Mouse (Mus musculus) urinary bladder, adult 18-20 months (tissue): ENCODE measurements around the gene Neu1.
"Not testable (repeated sequence)": the region's sequence is repeated elsewhere in the genome, so short reads cannot be mapped to it uniquely, and the experiment has no call there.

ENCODE experiments used
- DNase-seq, 2 experiments: peaks; one replicate each; pipeline ENCODE4 v3.0.0; 2022; ENCODE audit warnings: low spot score in 2 of 2, mixed read lengths in 2 of 2

The Neu1 gene

DNA sequence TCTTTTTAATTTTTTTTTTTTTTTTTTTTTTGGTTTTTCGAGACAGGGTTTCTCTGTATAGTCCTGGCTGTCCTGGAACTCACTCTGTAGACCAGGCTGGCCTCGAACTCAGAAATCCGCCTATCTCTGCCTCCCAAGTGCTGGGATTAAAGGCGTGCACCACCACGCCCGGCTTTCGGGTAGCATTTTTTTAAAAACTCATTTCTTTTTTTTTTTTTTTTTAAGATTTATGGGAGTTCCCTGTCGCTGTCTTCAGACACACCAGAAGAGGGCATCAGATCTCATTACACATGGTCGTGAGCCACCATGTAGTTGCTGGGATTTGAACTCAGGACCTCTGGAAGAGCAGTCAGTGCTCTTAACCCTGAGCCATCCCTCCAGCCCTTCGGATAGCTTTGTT, 29.1 kb upstream of the Neu1 start:
- not testable (repeated sequence) for DNase-seq

DNA sequence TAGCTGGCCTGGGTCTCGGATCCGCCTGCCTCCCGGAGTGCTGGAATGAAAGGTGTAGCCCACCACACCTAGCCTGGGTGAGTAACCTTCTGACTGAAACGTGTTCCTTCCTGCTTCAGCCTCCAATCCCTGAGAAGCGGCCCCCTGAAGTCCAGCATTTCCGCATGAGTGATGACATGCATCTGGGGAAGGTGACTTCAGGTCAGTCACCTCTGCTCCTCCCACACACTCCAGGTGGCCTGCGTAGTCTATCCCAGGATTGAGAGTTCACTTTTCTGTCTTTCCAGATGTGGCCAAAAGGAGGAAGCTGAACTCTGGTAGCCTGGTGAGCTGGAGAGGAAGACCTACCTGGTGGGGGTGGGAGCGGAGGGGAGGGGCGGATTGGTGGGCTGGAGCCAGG, 28.2 kb upstream of the Neu1 start:
- no peak for DNase-seq

DNA sequence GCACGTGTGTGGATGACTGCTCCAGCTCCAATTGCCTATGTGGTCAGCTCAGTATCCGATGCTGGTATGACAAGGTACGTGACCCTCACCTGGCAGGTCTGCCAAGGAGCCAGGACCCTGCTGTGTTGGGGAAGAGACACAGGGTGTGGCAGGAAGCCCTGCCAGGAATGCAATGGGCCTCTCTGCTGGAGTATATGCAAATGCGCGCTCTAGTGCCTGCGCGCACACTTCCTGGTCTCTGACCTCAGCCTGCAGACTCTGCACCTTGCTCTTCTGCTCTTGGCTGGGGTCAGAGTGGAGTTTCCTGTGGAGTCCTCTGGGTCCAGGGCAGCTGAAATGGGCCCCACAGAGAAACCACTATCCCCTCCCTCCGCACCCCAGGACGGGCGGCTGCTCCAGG, 20.1 kb upstream of the Neu1 start:
- no peak for DNase-seq

DNA sequence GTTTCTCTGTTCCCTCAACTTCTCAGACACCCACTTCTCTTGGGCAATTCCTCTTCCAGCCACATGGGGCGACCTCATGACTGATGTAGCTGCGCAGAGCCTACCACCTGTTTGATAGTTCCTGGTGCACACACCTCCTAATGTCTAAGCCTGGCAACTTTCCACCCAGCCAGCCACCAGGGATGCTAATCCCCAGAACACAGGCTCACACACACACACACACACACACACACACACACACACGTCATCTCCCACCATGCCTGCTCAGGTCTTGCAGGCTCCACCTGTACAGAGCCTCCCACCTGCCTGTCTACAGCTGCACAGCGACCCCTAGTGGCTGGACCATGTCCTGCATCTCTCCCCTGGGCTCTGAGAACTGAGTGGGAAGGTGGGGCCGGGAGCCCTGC, 19.1 kb upstream of the Neu1 start:
- DNase-seq, result peak; percentile 50 to 74

DNA sequence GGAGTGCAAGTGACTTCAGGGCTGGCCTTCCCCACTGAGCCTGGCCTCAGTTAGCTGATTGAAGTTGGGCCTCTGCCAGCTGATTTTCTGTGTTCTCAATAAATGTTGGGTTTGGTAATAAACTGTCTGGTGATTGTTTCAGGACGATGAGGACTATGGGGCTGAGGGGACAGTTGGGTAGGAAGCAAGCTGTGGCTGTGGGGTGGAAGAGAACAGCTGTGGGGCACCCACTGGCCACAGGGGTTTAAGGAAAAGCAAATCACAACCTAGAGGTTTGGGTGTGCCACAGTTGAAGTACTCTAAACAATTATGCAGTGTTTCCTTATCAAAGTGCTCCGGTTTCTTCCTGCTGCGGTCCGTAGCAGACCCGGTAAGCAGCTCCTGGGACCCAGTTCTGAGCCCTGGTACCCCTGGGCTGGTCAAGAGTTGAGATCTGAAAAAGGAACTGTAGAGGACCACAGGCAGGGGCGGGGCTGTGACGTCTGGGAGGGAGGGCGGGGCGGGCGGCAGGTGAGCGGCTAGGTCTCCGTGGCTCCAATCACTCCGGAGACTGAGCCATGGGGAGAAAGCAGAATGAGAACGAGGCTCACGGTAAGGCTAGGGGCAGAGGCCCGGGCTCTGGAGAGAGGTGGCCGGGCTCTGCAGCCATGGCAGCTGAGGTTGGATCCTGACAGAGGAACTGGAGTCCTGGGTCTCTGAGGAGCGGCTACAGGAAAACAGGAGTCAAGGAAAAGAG, 17.0 kb upstream of the Neu1 start, which contains the start of gene Slc44a4:
Slc44a4 (plus strand) TSS at position 537 of the 736 bp plus-strand sequence.
- DNase-seq, result no peak

DNA sequence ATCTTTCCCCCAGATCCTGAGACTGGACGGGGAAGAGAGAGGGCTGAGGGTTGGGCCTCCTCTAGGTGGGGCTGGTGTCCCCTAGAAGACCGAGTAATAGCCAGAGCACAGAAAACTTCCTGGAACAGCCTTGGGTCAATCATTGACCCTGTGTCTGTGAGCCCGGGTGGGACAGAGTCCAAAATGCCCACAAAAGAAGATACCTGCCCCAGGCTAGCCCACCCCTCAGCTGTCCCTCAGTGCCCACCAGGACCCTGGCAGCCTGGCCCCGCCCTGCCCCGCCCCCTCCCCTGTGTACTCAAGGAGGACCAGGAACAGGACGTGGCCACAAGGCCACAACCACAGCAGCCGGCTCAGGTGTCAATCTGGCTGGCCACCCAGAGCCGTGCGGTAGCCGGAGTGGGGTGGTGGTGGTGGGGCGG, 15.6 kb upstream of the Neu1 start:
- DNase-seq, result peak in 1 of 2 experiments; percentile 44

DNA sequence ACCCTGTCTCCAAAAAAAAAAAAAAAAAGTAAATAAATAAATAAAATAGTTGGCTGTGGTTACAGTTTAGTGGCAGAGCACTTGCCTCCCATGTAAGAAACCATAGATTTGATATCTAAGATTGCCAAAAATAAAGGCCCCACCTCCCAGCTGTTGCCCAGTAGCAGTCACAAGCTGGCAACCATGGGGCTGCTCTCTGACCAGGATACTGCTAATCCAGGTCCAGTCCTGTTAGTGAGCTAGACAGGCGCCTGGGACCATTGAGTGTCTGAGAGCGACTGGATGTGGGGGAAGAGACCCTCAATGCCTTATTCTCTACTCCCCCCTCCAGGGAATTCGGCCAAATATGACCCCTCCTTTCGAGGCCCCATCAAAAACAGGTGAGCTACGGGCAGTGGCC, 14.7 kb upstream of the Neu1 start:
- no peak for DNase-seq

DNA sequence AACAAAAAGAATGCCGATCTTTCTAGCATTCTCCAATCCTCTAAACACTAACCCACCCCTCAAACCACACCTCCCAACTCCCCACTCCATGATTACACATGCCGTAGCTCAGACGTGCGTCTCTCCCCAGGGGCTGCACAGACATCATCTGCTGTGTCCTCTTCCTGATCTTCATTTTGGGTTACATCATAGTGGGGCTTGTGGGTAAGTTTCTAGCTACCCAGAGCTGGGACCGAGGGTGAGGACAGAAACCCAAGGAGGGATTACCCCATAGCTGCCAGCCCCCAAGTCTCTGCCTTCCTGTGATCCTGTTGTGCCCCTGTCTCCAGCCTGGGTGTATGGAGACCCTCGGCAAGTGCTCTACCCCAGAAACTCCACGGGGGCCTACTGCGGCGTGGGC, 13.9 kb upstream of the Neu1 start:
- DNase-seq, result no peak

DNA sequence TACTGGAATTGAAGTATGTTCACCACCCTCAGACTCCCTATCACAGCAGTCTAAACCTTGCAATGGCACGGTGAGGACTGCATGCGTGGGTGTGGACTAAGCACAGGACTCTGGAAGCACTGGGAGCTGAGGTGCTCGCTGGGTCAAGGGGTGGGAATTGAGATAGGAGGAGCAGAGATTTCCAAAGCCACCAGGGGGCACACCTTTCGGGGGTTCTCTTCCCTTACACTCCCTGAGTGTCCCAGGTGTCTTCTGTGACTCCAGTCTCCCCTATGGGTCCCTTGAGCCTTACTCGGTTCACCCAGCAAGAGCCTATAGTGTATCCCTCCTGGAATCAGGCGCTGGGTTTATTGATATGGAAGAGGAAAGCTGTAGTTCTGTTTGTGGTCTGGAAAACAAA, 8.1 kb upstream of the Neu1 start:
- no peak for DNase-seq

DNA sequence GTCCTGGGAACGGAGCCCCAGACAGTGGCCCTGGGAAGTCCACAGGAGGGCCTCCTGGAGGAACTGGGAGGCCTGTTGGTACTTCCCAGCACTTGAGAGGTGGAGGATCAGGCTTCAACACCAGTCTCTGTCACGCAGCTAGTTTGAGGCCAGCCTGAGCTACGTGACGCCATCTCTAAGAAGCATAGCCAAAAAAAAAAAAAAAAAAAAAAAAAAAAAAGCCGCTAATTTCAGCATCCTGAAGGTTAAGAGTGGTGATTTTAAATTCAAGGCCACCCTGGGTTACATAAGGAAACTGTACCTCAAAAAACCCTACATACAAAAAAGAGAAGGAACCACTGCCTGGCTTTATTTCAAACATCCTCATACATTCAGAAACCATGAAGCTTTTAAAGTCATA, 6.8 kb upstream of the Neu1 start:
- no peak for DNase-seq

DNA sequence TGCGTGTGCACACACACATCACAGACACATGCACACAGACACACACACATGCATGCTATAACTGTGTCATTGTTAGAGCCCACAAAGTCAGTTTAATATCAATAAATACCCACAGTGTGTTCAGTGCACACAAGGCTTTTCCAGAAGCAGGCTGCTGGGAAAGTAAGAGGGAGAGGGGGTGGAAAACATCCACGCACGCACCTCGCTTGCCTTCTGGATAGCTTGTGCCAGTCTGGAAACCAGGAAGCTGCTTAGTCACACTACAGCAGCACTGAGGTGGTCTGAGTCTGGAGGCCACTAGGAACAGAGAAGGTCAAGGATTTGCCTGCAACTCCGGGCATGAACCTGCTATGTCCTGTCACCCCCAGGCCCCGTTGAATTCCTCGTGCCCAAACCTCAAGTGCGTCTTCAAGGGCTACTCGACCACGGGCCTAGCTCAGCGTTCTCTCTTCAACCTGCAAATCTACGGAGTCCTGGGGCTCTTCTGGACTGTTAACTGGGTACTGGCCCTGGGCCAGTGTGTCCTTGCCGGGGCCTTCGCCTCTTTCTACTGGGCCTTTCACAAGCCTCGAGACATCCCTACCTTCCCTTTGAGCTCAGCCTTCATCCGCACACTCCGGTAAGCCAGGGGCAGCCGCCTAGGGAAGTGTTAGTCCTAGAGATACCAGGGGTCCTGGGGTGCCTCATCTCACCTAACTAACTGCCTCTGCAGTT, 3.6 kb upstream of the Neu1 start:
- no peak for DNase-seq

DNA sequence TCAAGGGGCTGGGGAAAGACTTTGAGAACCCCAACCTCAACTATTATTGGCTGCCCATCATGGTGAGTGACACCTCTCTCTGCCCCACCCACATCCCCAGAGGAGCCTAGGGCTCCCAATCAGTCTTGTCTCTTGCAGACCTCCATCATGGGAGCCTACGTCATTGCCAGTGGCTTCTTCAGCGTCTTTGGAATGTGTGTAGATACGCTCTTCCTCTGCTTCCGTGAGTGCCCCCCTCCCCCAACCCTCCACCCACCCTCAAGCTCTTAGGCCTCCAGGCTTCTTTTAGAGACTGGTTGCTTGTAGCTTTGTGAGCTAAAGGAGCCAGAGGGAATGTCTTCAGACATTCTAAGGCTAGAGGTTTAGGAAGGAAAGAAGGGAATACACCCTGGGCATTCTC, 2.2 kb upstream of the Neu1 start:
- DNase-seq, result no peak

DNA sequence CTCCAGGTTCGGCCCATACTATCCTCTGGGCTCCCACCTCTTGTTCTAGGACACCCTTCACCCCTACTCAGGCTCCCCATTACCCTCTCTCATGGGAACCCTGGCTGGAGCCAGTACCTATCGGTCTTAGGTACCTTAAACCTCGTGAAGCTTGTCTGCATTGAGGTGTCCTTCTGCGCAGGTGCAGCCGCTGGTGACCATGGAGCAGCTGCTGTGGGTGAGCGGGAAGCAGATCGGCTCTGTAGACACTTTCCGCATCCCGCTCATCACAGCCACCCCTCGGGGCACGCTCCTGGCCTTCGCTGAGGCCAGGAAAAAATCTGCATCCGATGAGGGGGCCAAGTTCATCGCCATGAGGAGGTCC, 664 bp downstream of the Neu1 start:
- DNase-seq, result peak in 1 of 2 experiments; percentile 30

DNA sequence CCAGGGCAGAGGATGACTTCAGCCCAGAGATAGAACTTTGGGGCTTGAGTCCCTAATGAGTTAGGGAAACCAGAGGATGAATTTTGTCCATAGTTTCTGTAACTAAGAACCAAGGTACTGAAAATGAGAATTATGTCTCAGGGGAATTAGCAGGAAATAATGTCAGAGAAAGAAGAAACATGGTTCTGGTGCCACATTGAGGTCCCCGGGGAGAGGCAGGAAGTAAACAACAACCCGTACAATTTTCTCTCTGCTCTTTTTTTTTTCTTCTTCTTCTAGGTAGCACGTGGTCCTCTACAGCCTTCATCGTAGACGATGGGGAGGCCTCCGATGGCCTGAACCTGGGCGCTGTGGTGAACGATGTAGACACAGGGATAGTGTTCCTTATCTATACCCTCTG, 1.2 kb downstream of the Neu1 start:
- no peak for DNase-seq

DNA sequence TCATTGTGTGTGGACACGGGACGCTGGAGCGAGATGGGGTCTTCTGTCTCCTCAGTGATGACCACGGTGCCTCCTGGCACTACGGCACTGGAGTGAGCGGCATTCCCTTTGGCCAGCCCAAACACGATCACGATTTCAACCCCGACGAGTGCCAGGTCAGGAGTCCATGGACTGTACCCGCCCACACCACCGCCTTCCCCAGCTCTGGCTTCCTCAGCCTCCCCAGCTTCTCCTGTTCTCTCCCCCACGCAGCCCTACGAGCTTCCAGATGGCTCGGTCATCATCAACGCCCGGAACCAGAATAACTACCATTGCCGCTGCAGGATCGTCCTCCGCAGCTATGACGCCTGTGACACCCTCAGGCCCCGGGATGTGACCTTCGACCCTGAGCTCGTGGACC, 3.0 kb downstream of the Neu1 start:
- no peak for DNase-seq

DNA sequence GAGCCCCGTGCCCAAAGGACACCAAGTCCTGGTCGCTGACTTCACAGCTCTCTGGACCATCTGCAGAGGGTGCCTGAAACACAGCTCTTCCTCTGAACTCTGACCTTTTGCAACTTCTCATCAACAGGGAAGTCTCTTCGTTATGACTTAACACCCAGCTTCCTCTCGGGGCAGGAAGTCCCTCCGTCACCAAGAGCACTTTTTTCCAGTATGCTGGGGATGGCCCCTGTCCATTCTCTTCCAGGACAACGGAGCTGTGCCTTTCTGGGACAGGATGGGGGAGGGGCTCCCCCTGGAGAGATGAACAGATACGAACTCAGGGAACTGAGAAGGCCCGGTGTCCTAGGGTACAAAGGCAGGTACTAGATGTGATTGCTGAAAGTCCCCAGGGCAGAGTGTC, 3.8 kb downstream of the Neu1 start:
- no peak for DNase-seq

DNA sequence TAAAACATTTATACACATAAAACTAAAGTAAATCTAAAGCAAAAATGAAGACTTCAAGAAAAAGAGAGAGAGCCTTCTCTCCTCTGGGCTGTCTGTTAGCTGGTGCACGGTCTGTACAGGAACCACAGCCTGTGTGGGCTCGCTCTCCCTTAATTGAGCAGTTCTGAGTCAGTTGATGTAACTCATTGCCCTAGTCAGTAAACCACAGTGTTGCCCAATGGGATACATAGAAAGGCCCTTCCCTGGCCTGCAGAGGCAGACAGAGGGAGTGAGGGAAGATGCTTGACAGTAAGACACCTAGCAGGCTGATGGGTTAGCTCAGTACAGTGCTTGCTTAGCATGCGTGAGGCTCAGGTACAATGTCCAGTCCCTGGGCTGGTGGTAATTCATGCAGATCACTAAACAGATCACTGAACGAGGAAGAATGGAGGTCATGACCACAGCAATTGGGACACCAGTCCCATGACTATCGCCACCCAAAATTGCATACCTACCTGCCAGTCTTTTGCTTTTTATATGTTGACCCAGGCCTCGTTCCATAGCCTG, 7.0 kb downstream of the Neu1 start:
- DNase-seq, result no peak

DNA sequence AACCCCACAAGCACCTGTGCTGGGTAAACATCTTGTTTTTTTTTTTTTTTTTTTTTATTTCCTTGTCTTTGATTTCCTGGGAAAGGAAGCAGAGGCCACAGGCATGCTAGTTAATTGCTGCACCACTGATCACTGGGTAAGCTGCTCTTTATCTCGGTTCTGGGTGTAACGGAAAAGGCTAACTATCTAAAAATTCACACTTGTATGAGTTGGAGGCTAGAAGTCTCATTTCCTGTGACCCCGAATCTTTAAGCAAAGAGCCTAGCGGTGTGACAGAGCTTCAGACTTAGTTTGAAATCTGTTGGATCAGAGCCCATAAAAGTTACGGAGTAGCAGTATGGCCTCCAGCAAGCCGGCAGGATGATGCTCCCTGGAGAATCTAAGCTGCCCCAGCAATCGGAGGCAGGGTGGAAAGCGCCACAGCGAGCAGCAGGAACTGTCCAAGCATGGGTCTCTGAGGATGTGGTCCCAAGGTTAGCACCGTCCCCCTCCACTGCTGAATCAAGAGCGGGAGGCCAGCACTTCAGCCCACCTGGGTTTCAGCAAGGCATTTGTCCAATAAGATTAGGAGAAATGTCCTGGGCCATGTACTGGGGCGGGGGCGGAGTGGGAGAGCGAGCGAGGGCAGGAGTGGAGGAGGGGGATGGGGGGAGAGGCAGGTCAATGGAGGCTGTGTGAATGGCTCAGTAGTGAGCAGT, 10.4 kb downstream of the Neu1 start:
- no peak for DNase-seq

DNA sequence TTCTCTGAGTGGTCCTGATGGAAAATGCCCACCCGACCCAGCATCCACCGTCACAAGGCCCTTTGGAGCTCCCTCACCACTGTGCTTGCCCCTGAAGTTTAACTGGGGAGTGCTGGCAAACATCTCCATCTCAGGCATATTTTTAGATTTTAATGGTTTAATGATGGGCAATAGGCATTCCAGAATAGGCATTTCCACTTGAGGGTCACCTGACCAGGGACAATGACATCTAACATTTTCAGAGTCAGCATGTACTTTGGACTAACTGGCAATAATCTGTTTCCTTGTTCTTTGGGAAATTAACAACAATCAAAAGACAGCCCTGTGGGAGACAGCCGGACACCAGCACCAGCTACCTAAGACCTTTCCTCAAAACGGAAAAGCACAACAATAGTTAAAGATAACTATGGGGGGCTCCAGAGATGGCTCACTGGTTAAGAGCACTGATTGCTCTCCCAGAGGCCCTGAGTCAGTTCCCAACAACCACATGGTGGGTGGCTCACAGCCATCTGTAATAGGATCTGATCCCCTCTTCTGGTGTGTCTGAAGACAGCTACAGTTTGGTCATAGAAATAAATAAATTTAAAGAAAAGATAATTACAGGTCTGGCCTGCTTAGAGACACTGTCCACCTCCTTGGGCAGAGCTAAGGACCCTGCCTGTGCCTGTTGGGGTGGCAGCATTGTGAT, 12.2 kb downstream of the Neu1 start:
- no peak for DNase-seq

DNA sequence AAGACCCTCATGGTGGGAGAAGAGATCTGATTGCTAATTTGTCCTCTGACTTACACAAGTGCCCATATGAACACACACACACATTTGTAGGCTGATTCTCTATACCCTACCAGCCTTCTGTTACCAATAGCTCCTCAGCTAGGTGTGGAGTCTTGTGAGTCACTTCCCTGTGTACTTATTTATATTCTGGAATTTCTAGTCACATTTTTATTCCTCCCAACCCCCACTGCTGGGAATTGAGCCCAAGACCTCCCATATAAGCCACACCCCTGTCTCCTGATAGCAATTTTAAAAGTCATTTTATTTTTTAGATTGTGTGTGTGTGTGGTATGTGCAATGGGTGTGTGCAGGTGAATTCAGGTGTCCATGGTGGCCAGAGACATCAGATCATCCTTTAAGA, 13.3 kb downstream of the Neu1 start:
- DNase-seq, result no peak

DNA sequence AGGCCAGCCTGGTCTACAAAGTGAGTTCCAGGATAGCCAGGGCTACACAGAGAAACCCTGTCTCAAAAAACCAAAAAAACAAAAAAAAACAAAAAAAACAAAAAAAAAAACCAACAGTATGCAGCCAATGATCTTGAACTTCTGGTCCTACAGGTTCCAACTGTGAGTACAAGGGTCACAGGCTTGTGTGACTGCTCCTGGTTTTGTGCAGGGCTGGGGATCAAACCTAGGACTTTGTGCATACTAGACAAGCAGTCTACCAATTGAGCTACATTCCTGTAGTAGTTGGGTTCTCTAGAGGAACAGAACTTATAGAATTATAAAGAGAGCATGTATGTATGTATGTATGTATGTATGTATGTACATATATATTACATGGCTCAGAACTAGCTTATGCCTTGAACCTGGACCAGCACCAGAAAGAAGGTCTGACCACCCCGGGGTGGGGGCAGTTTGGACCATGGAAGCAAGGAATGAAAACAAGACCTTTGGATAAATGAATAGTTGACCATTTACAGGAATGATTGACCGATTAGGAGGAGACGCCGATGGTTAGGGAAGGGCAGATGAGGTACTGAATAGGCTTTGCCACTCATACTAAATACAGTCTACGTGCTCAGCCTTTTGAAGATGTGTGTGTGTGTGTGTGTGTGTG, 15.6 kb downstream of the Neu1 start:
- no peak for DNase-seq

DNA sequence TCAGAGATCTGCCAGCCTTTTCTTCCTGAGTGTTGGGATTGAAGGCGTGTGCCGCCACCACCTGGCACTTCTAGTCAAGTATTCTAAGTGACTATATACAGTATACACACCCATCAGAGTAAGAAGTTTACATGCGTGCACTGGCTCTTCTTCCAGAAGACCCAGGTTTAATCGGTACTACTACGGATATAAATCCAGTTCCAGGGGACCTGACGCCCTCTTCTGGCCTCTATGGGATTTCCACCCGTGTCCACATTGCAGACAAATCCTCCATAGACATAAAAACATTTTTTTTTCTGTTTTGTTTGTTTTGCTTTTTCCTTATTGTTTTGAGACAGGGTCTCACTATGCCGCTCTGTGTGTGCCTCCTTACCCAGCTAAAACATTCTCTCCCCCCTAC, 16.6 kb downstream of the Neu1 start:
- no peak for DNase-seq
